Mouse (Mus musculus): ENCODE results near the gene Nkx2-5.

- TF ChIP-seq MYOG (IDR thresholded peaks at IDR 0.05; ENCODE audit: control insufficient read depth, extremely low read depth, insufficient read length), result no peak
- TF ChIP-seq CTCF (IDR thresholded peaks at IDR 0.05; ENCODE audit: control insufficient read depth, insufficient read depth, insufficient read length), result no peak
Observed at GRCm38 (mm10) chr17:26849106-26849745, 4.4 kb upstream of the Nkx2-5 start.

Measured in C2C12 (cell line).